Mouse (Mus musculus) gastrocnemius, adult 8-10 months (tissue): ENCODE measurements around the gene Retreg1. TPM values are rescaled to one million over a fixed set of nuclear protein-coding genes. Genes with fewer than 3 reads are reported as not detected.

Source experiments
- DNase-seq, 2 experiments: peaks; one replicate each; pipeline ENCODE4 v3.0.0; 2022; ENCODE audit warnings: low spot score in 2 of 2
- total RNA-seq, 4 experiments: library from RNA; stranded (reverse); gene quantifications; 2 replicates each; pipeline ENCODE4 v1.2.4; 2022

Gene Retreg1
- total RNA-seq, 4 experiments from 2014 or later = 150 to 208 (median 158) TPM

GRCm38 (mm10) chr15:25916252-25916651 is 73.3 kb downstream of the Retreg1 start:
- no peak for DNase-seq

GRCm38 (mm10) chr15:25918641-25919040 is 75.7 kb downstream of the Retreg1 start:
- no peak for DNase-seq

- DNase-seq = no peak
Observed at GRCm38 (mm10) chr15:25919995-25920394, 77.0 kb downstream of the Retreg1 start.

- no peak for DNase-seq
Observed at GRCm38 (mm10) chr15:25920886-25921285, 77.9 kb downstream of the Retreg1 start.

GRCm38 (mm10) chr15:25922007-25922406 is 79.0 kb downstream of the Retreg1 start:
- DNase-seq = no peak

GRCm38 (mm10) chr15:25923916-25924315 is 80.9 kb downstream of the Retreg1 start:
- no peak for DNase-seq

- DNase-seq = no peak
Observed at GRCm38 (mm10) chr15:25926171-25926570, 83.2 kb downstream of the Retreg1 start.

GRCm38 (mm10) chr15:25927106-25927505 is 84.1 kb downstream of the Retreg1 start:
- DNase-seq = no peak

- DNase-seq = no peak
Observed at GRCm38 (mm10) chr15:25928001-25928400, 85.0 kb downstream of the Retreg1 start.

GRCm38 (mm10) chr15:25928831-25929230 is 85.9 kb downstream of the Retreg1 start:
- no peak for DNase-seq

- DNase-seq = peak in 1 of 2 experiments; percentile 53
Observed at GRCm38 (mm10) chr15:25929518-25929917, 86.5 kb downstream of the Retreg1 start.

- DNase-seq = peak in 1 of 2 experiments; percentile 50
Observed at GRCm38 (mm10) chr15:25929936-25930335, 87.0 kb downstream of the Retreg1 start.

GRCm38 (mm10) chr15:25930657-25931056 is 87.7 kb downstream of the Retreg1 start:
- no peak for DNase-seq

- DNase-seq = no peak
Observed at GRCm38 (mm10) chr15:25932497-25932896, 89.5 kb downstream of the Retreg1 start.

- peak; percentile 72 to 74 for DNase-seq
Observed at GRCm38 (mm10) chr15:25932937-25933684, 90.1 kb downstream of the Retreg1 start.

- no peak for DNase-seq
Observed at GRCm38 (mm10) chr15:25933685-25934108, 90.7 kb downstream of the Retreg1 start.

GRCm38 (mm10) chr15:25934411-25934810 is 91.4 kb downstream of the Retreg1 start:
- DNase-seq = no peak

GRCm38 (mm10) chr15:25938496-25938895 is 95.5 kb downstream of the Retreg1 start:
- DNase-seq = no peak

- DNase-seq = peak; percentile 57 to 71
Observed at GRCm38 (mm10) chr15:25940397-25941377, 97.7 kb downstream of the Retreg1 start.

- no peak for DNase-seq
Observed at GRCm38 (mm10) chr15:25941514-25941913, 98.5 kb downstream of the Retreg1 start.

GRCm38 (mm10) chr15:25942415-25942814 is 99.4 kb downstream of the Retreg1 start:
- no peak for DNase-seq
